In genomic region chr5:144026620-144027263, GRCm38 (mm10) we compare ENCODE assay signal across 17 mouse cellular contexts. TPM values are rescaled to one million over a fixed set of nuclear protein-coding genes. Genes with fewer than 3 reads are reported as not detected.
"Had no signal": no experiment of that assay in that cellular context is flagged by ENCODE, and none has a peak within 500 bp of the region (broad histone marks: within the 10 kb centered on the region; RNA-seq: fewer than 3 reads in every experiment).

Gene Ocm, minus strand, starts transcription at chr5:144026670.

- H3K9me3 ChIP-seq: limb, embryonic 15.5 days; liver, embryonic 12.5 days; midbrain, embryonic 12.5 days; neural tube, embryonic 13.5 days had no signal

- H3K27me3 ChIP-seq: limb, embryonic 15.5 days; neural tube, embryonic 13.5 days had no signal

- H3K4me2 ChIP-seq: limb, embryonic 15.5 days; liver, embryonic 12.5 days; lung, embryonic 14.5 days; midbrain, embryonic 12.5 days; neural tube, embryonic 13.5 days had no signal

- DNase-seq: kidney, adult 11 months; kidney, adult 9 months; kidney, postnatal 10 days; lung, embryonic 14.5 days; right cerebral cortex, postnatal 25 days; thymus, postnatal 14 days had no signal

- ATAC-seq: liver, embryonic 12.5 days; midbrain, embryonic 16.5 days had no signal

- H3K36me3 ChIP-seq: limb, embryonic 15.5 days; liver, embryonic 12.5 days; midbrain, embryonic 12.5 days; neural tube, embryonic 13.5 days had no signal

- H3K4me3 ChIP-seq: left cerebral cortex, adult 2 months; limb, embryonic 15.5 days; liver, embryonic 12.5 days; midbrain, embryonic 12.5 days; neural tube, embryonic 13.5 days had no signal

- H3K27ac ChIP-seq: left cerebral cortex, adult 2 months; limb, embryonic 15.5 days; liver, embryonic 12.5 days; midbrain, embryonic 12.5 days; neural tube, embryonic 13.5 days; stomach, postnatal 0 days had no signal

- H3K4me1 ChIP-seq: limb, embryonic 15.5 days; liver, embryonic 12.5 days; midbrain, embryonic 12.5 days; neural tube, embryonic 13.5 days had no signal

- H3K9ac ChIP-seq: limb, embryonic 15.5 days; liver, embryonic 12.5 days; lung, embryonic 14.5 days; midbrain, embryonic 12.5 days; neural tube, embryonic 13.5 days had no signal

RNA-seq across cellular contexts. Expression of gene Ocm, which starts in this region (rescaled TPM):
- total RNA-seq: layer of hippocampus, postnatal 25 days; megakaryocyte-erythroid progenitor cell, adult 5-6 weeks had no signal
- polyA plus RNA-seq: limb, embryonic 11.5 days; liver, embryonic 12.5 days; liver, embryonic 16.5 days; lung, embryonic 14.5 days; midbrain, embryonic 12.5 days; midbrain, embryonic 16.5 days; neural tube, embryonic 13.5 days had no signal
